Mouse (Mus musculus) naive thymus-derived CD4-positive, alpha-beta T cell, adult 2 months (primary cell): ENCODE results near the gene Mkrn2.

ENCODE experiments used
- DNase-seq: peaks from one replicate; pipeline ENCODE4 v3.0.0-alpha.2; 2011; ENCODE audit warnings: low read depth

Mkrn2 gene

DNA sequence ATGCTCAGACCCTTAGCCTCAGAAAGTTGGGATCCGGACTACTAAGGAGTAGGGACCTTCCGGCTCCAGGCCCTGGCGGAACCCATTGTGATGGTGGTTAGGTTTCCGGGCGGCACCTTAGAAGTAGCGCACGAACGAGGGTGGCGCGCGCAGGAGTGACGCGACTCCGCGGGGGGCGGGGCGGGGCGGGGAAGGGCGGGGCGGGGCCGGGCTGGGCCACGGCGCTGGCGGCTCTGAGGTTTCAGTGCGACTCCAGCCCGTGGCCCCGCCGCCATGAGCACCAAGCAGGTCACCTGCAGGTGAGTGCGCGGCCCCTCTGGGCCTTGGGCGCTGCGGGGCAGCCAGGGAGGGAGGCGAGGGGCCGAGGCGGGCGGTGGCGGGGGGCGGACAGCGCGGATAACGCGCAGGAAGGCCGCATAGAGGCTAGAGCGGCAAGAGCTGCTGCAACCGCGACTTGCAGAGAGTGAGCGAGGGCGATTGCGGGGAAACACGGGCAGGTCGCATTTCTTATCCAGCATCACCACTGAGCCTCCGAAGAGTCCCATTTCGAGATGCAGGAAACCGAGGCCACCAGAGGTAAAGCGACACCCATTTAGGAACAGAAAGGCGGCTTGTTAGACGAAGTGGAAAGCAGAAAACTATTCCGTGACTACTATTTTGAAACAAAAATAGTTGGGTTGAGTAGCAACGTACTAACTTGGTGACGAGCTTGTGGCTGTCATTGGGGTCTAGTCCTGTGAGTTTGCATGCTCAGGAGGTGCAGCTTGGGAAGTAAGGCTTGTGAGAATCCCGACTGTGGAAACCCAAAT, at the start of gene Mkrn2:
TSS of gene Mkrn2 (plus strand) at position 188 of the 809 bp plus-strand sequence.
- peak; percentile 92 for DNase-seq

DNA sequence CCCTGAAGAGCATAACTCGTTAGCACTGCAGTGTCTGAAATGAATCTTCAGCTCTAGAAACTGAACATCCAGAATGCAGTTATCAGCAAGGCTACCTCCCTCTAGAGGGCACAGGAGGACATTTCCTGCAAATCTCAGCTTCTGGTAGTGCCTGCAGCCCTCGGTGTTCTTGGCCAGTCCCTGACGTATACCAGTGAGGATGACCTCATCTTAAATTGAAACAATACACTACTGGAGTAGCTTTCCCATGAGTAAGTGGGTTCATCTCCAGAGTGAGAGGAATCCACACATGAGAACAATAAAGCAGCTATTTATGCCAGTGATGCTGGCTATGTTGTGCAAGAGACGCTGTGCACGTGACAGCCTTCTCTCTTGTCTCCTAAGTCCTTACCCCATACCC, 46.2 kb upstream of the Mkrn2 start:
- no peak for DNase-seq

DNA sequence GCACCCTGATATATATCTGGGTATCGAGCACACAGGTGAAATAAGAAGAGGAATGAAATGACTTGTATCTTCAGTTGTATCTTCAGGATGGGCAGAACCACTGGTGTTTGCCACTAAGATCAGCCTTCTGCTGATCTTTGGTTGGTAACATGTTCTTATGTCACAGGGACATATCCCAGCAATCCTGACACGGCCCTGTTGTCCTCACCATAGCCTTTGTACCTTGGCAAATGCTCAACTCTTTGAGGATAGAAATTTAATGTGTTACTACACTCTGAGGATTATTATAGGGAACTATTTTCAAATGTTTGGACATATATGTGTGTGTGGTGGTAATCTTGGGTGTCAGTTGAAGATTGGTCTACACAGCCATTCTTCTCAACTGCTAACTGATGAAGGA, 43.5 kb upstream of the Mkrn2 start:
- no peak for DNase-seq

DNA sequence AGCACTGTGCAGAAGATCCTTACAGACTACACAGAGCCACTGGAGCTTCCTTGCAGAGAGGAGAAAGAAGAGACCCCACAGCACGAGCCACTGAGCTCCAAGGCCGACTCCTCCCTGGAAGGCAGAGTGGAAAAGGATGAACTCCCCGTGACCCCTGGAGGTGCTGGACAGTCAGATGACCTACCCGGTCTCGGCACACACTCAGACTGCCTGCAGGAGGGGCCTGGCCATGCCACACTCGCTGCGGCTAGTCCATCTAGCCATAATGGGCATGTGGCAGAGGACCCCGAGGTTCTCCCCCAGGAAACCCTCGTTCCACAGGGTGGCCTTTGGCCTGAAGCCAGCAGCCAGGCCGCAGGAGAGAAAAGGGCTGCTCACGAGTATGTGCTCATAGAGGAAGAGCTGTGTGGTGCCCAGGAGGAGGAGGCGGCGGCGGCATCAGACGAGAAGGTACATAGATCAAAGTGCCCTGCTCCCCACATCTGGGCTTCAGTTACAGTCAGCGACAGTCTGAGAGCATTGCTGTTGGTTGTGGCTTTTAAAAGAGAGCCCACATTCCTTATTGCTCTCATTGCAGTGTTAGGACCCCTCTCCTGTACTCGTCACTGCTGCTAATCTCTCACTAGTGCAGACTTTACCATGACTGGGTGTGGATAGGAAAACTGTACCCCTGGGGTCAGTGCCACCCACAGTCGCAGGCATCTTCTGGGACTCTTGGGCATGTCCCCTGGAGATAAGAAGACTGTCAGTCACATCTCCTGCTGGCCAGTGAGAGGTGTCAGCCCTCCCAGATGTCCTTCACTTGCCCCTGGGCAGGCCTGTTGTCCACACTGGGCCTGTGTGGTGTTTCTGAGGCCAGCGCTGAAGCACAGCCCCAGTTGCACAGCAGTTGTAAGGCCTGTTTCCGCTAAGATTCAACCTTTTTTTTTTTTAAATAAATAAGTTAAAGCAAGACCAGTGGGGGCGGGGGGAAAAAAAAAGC, 41.8 kb upstream of the Mkrn2 start:
- DNase-seq = peak; percentile 53

DNA sequence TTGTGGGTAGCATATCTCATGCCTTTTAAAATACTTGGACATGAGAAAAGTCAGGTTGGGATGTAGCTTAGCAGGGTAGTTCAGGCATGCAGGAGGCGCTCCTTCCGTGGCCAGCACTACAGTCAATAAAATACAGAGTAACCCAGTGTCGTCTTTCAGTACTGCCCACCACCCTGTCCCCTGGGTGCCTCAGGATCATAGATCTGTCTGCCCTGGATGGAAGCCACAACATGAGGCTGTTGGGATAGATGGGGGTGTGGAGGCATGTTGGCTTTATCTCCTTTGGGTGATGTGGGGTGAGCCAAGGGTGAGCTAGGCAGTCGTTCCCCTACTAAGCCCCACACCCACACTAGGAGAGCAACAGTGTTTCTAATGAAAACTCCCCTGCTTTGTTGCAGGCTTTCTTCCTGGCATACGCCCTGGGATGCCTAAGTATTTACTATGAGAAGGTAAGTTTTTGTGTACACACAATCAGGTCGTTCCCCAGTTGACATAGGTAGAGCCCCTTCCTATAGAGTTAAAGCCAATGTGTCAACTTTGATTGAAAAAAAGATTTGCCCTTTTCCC, 36.1 kb upstream of the Mkrn2 start:
- DNase-seq = no peak

DNA sequence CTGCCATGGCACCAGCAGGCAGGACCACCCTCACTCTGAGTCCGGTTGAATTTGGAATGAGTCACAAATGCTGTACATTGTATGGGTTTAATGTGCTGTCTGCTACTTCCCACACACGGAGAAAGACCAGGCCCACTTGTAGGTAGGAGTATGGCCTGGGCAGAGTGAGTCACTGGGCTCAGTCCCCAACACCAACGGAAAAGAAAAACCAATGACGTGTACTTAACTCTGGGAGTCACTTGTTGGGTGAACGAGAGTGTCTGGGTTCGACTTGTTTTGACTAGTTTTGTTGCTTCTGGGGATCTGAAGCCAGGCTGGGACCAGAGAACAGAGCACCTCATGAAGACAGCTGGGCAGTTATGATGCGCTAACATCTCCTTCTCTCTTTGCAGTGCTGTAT, 27.5 kb upstream of the Mkrn2 start:
- DNase-seq = no peak

DNA sequence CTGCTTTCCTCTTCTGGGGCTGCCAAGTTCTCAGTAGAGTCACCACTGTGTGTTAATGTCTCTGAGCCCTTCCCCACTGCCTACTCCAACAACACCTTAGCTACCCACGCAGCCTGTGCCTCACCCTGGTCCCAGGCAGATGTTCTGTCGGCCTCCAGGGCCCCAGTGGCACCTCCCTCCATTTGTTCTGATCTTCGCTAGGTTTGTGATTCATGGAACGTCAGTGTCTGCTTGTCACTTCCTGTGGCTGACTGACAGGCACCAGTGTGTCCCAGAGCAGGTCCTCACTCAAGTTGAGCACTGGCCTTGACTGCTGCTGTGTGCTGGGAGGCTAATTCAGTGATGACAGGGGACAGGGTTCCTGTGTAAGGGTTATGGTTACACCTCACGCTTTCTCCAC, 24.3 kb upstream of the Mkrn2 start:
- peak; percentile 28 for DNase-seq

DNA sequence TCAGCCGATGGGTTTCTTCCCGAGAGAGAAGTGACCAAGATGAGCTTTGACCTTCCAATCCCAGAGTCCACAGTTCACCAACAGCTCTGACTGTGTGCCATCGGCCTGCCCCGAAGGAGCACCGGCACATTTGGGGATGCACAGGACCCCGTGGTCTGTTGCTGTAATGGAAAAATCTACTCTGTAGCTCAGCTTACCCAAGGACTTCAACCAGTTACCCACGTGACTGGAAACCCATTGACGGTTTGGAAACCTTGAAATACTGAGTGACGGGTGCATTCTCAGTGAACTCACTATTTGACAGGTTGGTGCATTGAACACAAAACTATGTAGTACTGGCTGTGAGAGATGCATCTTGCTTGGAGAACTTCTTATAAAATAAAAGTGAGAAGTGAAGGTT, 23.8 kb upstream of the Mkrn2 start:
- peak; percentile 25 for DNase-seq

DNA sequence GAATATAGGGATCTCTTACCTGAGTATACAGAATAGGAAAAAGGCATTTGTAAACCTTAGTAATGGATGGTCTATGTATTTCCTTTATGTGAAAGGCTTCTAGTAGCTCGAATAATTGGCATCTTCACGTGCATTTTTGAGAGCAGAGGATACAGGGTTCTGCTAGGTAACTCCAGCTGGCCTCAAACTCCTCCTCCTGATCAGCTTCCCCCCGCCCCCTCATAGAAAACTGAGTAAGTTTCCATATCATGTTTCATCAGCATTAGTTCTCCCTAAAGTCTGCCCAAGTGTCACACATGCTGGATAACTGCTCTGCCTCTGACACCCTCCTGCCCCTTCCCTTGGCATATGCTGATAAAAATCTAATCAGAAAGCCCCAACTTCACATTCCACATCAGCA, 20.9 kb upstream of the Mkrn2 start:
- no peak for DNase-seq

DNA sequence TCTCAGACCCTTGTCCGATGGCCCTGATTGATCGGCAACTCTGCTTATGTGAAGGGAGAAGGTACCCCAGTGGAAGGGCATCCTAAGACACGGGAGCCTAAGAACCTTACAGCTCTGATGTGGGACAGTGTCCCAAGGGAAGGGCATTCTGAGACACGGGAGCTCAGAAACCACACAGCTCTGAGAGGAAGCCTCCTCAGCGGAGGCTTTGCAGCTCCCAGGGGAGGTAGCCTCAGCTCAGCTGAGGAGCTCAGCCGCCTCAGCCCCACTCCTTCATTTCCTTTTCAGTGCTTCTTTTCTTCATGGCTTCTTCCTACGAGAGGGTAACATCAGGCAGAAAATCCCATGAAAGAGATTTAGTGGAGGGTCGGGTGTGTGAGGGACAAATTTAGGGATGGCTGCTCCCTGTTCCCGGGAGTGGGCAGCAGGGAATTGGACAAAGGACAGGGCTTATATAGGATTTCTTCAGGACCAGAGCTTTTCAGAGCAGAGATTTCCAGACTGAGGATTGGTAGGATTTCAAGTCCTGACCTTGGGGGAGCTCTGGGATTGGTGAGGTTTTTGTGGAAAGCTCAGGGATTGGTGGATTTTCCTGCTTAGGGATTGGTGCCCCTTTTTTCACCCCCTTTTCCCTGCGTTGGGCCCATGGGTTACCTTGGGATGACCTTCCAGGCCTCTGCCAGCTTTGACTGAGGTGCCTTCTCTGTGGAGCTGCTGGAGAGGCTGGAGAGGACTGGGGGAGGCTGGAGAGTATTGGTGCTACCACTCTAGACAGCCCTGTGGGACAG, 19.2 kb upstream of the Mkrn2 start:
- DNase-seq = no peak

DNA sequence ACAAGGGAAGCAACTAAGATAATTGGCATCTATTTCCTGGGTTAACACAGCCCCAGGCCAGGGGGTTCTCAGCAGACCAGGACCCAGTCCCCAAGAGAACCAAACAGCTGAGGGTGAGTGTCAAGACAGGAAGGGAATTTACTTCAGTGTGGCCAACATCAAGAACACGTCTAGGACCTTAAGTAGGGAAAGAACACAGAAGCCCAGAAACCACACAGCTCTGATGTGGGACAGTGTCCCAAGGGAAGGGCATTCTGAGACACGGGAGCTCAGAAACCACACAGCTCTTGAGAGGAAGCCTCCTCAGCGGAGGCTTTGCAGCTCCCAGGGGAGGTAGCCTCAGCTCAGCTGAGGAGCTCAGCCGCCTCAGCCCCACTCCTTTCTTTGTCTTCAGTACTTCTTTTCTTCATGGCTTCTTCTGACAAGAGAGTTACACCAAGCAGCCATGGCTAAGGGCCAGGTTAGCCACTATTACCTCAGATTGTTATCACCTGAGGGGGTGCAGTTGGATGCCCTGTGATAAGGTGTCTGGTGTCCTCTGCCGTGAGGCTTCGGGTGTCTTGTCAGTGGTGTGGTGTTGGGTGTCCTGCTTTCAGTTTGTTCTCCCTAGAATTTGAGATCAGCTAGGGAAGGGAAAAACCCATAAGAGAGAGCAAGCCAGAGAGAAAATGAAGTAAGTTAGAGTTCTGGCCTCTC, 18.1 kb upstream of the Mkrn2 start:
- no peak for DNase-seq

DNA sequence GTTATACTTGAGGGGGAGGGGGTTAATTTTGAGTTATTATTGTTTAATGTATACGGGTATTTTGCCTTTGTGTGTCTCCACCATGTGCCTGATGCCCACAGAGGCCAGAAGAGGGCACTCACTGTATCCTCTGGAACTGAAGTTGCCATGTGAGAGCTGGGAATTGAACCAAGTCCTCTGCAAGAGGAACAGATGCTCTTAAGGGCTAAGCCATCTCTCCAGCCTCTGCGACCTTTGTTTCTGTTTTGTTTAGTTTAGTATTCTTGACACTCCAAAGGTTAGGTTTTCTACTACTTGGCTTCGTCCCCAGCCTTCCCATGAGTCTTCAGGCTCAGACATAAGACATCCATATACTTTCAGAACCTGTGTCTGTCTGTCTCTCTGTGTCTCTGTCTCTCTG, 17.5 kb upstream of the Mkrn2 start:
- DNase-seq = no peak

DNA sequence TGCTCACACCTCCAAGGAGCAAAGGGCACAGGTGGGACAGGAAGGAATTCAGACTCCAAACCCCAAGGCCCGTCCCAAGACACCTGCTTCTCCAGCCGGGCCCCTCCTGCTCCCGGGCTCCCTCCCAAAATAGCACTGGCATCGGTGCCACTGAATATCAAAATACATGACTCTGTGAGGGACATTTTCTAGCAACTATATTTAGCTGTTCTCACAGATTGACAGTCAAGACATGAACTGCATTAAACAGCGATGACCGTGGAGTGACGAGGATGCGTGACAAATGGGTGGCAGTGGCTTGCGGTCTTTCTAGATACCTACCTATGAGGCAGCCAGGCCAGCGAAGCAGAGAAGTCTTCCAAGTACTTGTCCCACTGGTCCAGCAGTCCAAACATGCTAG, 15.4 kb upstream of the Mkrn2 start:
- no peak for DNase-seq

DNA sequence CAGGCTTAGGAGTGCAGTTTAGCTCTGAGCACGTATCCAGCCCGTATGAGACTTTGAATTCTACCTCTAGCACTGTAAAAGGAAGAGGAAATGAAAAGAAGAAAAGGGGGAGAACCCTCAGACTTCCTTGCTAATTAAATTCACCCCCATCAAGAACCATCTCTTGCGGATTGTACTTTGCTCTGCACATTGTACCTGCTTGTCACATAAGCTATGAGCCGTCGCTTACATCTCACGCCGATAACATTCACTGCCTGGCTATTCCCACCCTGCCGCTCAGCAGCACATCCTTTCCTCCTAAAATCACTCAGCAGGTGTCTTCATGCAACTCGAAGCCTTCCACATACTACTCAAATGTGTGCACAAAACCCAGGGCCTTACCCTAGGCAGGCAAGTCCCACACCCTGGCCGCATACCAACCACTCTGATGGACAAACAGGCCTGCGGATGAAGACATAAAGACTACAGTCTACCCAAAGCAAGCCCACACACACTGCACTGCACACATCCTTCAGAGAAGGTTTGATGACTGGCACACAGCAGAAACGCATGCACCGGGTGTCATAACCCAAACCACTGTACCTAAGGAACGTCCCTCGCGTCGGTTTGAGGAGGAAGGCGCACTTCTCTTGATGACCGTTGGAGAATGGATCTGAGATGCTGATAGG, 9.9 kb upstream of the Mkrn2 start:
- no peak for DNase-seq

DNA sequence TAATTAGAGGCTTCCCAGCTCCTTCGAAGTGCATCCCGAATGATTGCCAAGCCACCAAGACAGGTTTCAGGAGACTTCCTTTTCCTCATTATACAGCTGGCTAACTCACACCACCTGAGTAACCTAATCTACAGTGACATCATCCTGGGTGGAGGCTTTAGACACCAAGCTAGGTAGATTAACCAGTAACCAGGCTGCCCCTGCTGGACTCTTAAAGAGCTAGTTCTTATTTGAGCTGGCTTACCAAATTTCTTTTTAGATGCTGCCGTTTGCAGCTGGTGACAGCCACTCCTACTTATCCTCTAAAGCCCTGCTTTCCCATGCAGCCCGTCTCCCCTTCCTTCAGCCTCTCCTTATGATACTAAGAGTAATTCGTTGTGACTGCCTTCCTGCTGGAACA, 9.2 kb upstream of the Mkrn2 start, which contains the start of gene Mkrn2os:
TSS of gene Mkrn2os (minus strand) at position 119 of the 400 bp plus-strand sequence.
- DNase-seq = no peak

DNA sequence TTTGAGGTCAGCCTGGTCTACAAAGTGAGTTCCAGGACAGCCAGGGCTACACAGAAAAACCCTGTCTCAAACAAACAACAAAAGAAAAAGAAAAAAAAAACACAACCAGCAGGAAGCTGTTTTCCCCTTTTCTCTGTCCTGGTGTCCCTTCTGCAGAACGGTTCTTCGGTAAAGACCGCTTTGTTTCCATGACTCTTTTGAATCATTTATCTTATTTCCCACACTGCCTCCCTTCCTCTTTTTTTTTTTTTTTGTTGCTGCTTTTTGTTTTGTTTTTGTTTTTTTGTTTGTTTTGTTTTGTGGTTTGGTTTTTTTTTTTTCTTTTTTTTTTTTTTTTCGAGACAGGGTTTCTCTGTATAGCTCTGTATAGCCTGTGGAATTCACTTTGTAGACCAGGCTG, 8.4 kb upstream of the Mkrn2 start:
- DNase-seq = no peak

DNA sequence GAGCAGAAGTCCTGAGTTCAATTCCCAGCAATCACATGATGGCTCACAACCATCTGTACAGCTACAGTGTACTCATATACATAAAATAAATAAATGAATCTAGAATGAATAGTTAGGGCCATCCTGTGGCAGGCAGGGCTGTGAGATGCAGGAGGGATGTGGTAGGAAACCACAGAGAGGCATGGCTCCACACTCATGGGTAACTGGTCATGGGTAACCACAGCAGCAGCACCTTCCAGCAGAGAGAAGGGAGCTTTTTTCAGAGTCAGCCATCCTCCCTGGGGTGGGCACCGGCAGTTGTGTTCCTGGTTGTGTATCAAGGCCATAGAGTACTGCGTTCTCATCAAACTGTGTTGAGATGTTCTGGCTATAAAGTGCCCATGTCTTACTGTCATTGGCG, 7.2 kb upstream of the Mkrn2 start:
- peak; percentile 45 for DNase-seq

DNA sequence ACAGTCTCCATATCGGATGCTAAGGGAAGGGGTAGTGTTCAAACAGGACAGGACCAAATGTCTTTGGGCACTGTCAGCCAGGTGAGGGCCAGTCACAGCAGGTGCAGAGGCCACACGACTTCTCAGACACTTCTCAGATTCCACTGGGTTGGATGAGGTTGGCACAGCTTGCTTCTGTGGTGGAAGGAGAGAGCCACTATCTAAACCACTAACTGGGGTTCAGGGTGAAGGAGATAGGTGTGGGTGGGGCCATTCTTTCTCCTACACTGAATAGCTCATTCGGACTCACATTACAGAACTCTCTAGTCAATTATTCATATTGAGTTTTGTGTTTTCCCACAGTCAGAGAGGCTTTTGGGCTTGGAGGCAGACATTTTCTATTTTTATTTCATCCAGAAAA, 6.0 kb upstream of the Mkrn2 start:
- DNase-seq = no peak

DNA sequence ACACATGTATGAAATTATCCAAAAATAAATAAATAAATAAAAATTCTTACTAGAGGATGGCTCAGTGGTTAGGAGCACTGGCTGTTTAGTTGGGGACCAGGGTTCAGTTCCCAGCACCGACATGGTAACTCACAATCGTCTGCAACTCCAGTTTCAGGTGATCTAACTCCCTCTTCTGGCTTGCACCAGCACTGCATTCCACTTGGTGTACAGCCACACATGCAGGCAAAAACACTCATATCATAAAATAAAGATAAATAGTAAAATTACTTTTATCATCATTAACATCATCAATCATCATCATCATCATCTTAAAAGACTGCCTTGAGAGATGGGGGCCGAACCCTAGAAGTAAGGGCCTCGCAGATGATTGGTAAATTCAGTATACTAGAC, 384 bp upstream of the Mkrn2 start:
- no peak for DNase-seq

DNA sequence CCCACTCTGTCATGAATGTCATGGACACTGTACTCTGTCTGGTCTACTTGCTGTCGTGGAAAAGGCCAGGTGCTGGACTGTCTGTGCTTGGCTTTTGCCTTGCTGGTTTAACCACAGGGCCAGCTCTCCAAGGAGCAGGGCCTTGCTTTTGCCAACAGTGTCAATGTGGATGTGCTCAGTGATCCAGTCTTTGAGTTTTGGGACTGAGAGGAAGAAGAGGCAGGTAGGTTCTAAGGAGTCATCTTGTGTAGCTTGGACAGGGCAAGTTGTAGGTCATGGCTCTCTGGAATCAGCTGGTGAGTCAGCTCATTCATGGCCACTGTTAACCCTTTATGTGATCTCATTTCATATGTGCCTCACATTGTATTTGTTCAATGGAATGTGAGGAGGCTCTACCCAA, 4.8 kb downstream of the Mkrn2 start:
- no peak for DNase-seq

DNA sequence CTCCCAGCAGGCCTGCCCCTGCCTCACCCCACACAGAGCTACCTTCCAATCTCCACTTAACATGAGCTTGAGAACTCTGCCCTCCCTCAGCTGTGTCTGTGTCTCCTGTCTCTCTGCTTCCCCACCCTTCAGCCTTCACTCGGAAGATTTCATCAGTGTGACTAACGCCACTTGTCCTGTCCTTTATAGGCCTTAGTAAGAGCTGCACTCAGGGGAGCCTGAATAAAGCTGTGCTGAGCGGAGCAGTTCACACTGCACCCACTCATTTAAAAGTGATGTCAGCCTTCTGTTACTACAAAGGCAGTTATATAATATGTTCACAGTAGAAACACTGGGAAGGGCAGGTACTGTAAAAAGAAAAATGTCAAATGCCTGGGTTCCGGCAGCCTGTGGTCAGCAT, 5.7 kb downstream of the Mkrn2 start:
- DNase-seq = no peak
